Mouse (Mus musculus) inflammation-experienced regulatory T-cells, adult 6 months (primary cell): Measurements from ENCODE around the gene Gm17720. TPM values are rescaled to one million over a fixed set of nuclear protein-coding genes. Genes with fewer than 3 reads are reported as not detected.
"Not testable (repeated sequence)": the region's sequence is repeated elsewhere in the genome, so short reads cannot be mapped to it uniquely, and the experiment has no call there.

Experiments used
- ATAC-seq: one replicate; pipeline ENCODE4 v1.8.0; 2017
- polyA plus RNA-seq, 3 experiments: library from polyadenylated mRNA; unstranded; fragments of 100-300 nt; shearing (Covaris generic); gene quantifications; one replicate each; pipeline ENCODE4 v1.2.1; 2017

Gene Gm17720
- polyA plus RNA-seq, 3 experiments from 2014 or later: not detected

- no peak for ATAC-seq
Observed at GRCm38 (mm10) chr8:110039216-110039615, 63.3 kb downstream of the Gm17720 start.

GRCm38 (mm10) chr8:110036156-110036555 is 66.4 kb downstream of the Gm17720 start:
- ATAC-seq: no peak

GRCm38 (mm10) chr8:110034331-110034730 is 68.2 kb downstream of the Gm17720 start:
- ATAC-seq: no peak

- not testable (repeated sequence) for ATAC-seq
Observed at GRCm38 (mm10) chr8:110033771-110034170, 68.8 kb downstream of the Gm17720 start.

Other genes starting within 250 kb of the Gm17720 start
- gene Phlpp2, start 234.2 kb downstream of the Gm17720 start, polyA plus RNA-seq: 1 to 10 TPM in 2 of 3 experiments, under 1 TPM in 1; 0.66 to 1.7 (median 1.1) TPM
- not detected for gene Marveld3, start 140.6 kb downstream of the Gm17720 start, polyA plus RNA-seq
- not detected for gene Tat, start 112.3 kb downstream of the Gm17720 start, polyA plus RNA-seq
- gene Chst4, start 63.0 kb downstream of the Gm17720 start, polyA plus RNA-seq: not detected
- gene Zfp612, start 23.0 kb downstream of the Gm17720 start, polyA plus RNA-seq: 1 to 10 TPM; 3.0 to 7.1 (median 4.1) TPM
- not detected for gene Gm21964, start 1.5 kb downstream of the Gm17720 start, polyA plus RNA-seq
- gene Calb2, start 65.5 kb upstream of the Gm17720 start, polyA plus RNA-seq: not detected
- gene Cmtr2, start 112.9 kb upstream of the Gm17720 start, polyA plus RNA-seq: 1 to 10 TPM; 5.8 to 9.5 (median 6.9) TPM
- under 1 TPM in 1 of 3 experiments, not detected in 2; 0.20 TPM for gene Hydin, start 164.2 kb upstream of the Gm17720 start, polyA plus RNA-seq